Mouse (Mus musculus) C2C12 (cell line): Measurements from ENCODE around the gene Gm8909.

Source experiments
- CEBPB ChIP-seq: IDR thresholded peaks from one replicate; pipeline ENCODE4 v1.6.1; 2011; ENCODE audit warnings: low read depth, mild to moderate bottlenecking, control low read depth, moderate library complexity
- CTCF ChIP-seq: IDR thresholded peaks from one replicate; pipeline ENCODE4 v1.5.1; 2011; ENCODE audit not compliant: control insufficient read depth, insufficient read depth, insufficient read length

DNA sequence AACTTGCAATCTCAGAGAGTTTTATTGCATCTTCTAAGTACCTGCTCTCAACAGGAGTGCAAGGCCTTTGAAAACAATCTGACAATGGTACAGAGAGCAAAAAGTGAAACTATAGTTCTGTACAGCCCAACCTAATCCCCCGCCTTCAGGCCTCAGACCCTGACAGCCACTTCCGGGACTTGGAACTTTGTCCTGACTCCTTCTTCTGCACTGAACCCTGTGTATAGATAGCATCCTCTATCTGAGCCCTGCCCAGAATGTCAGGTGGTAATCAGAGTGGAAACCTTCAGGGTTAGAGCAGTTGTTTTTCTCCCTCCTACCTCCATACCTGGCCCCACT lies 21.8 kb upstream of the Gm8909 start, which contains the start of gene H2-T3:
- TF ChIP-seq CEBPB: no peak
- no peak for TF ChIP-seq CTCF
